Mouse (Mus musculus): Measurements from ENCODE around the gene Galnt16.

- TF ChIP-seq CTCF (IDR thresholded peaks at IDR 0.05; ENCODE audit: low read depth) (no peak), EP300 (optimal IDR thresholded peaks at IDR 0.05) (no peak)
Observed at GRCm38 (mm10) chr12:80668391-80668790, 150.3 kb downstream of the Galnt16 start.

Data from stomach, postnatal 0 days (tissue).